Mouse (Mus musculus): ENCODE measurements around the gene Wipf2. TPM values are rescaled to one million over a fixed set of nuclear protein-coding genes. Genes with fewer than 3 reads are reported as not detected.
"Not testable (repeated sequence)": the region's sequence is repeated elsewhere in the genome, so short reads cannot be mapped to it uniquely, and the experiment has no call there.

The Wipf2 gene
- 6.5 and 6.7 TPM in 2 replicates for polyA plus RNA-seq (2014; fragmentation: Nextera tagmentation; extraction: Ambion mirVana)

- 7% methylated on average over 41 of the region's 41 CpGs for WGBS
- Histone ChIP-seq H3K4me2 (replicated peaks; ENCODE audit: low read depth, low read length) (peak within 1 kb of the TSS; percentile 75), H3K27ac (ENCODE audit: low read depth, low read length) (peak within 1 kb of the TSS; percentile 93), H3K9me3 (ENCODE audit: control insufficient read depth, low read length) (no peaks in the 10 kb centered on the region), H3K27me3 (ENCODE audit: control insufficient read depth, insufficient read depth, low read length) (no peaks in the 10 kb centered on the region), H3K4me1 (ENCODE audit: control insufficient read depth, insufficient read depth, low read length) (peaks cover 9% of the 10 kb centered on the region; the same call in 1 of the 2 replicates), H3K36me3 (ENCODE audit: control insufficient read depth, insufficient read depth, low read length) (peaks cover 18% of the 10 kb centered on the region), H3K4me3 (ENCODE audit: low read length) (peak within 1 kb of the TSS; percentile 70), H3K9ac (ENCODE audit: low read depth, low read length) (peak within 1 kb of the TSS; percentile 76)
- peak; percentile 91 for ATAC-seq (ENCODE audit: low FRiP score, low TSS enrichment)
Measured at GRCm38 (mm10) chr11:98863028-98863750, at the start of gene Wipf2. Wipf2 (plus strand) TSS chr11:98863638.

GRCm38 (mm10) chr11:98816706-98817239 lies 46.7 kb upstream of the Wipf2 start:
- H3K27me3 ChIP-seq (ENCODE audit: control insufficient read depth, insufficient read depth, low read length) = no peaks in the 10 kb centered on the region
- H3K4me1 ChIP-seq (ENCODE audit: control insufficient read depth, insufficient read depth, low read length) = no peaks in the 10 kb centered on the region
- no peaks in the 10 kb centered on the region for H3K9me3 ChIP-seq (ENCODE audit: control insufficient read depth, low read length)
- peaks cover 86% of the 10 kb centered on the region for H3K36me3 ChIP-seq (ENCODE audit: control insufficient read depth, insufficient read depth, low read length)
- H3K9ac ChIP-seq (ENCODE audit: low read depth, low read length) = no peak overlapping the region
- no peak overlapping the region for H3K4me3 ChIP-seq (ENCODE audit: low read length)
- H3K4me2 ChIP-seq (replicated peaks; ENCODE audit: low read depth, low read length) = no peak overlapping the region
- ATAC-seq (ENCODE audit: low FRiP score, low TSS enrichment) = no peak
- H3K27ac ChIP-seq (ENCODE audit: low read depth, low read length) = no peak overlapping the region
- WGBS = 92% methylated on average over 1 of the region's 1 CpGs

GRCm38 (mm10) chr11:98820968-98821367 lies 42.5 kb upstream of the Wipf2 start:
- WGBS = 95% methylated on average over 5 of the region's 5 CpGs
- Histone ChIP-seq H3K4me3 (ENCODE audit: low read length) (no peak overlapping the region), H3K4me1 (ENCODE audit: control insufficient read depth, insufficient read depth, low read length) (no peaks in the 10 kb centered on the region), H3K27me3 (ENCODE audit: control insufficient read depth, insufficient read depth, low read length) (no peaks in the 10 kb centered on the region), H3K4me2 (replicated peaks; ENCODE audit: low read depth, low read length) (no peak overlapping the region), H3K9ac (ENCODE audit: low read depth, low read length) (no peak overlapping the region), H3K9me3 (ENCODE audit: control insufficient read depth, low read length) (no peaks in the 10 kb centered on the region), H3K27ac (ENCODE audit: low read depth, low read length) (no peak overlapping the region), H3K36me3 (ENCODE audit: control insufficient read depth, insufficient read depth, low read length) (peaks cover 92% of the 10 kb centered on the region)
- no peak for ATAC-seq (ENCODE audit: low FRiP score, low TSS enrichment)

GRCm38 (mm10) chr11:98826071-98826470 lies 37.4 kb upstream of the Wipf2 start:
- WGBS = 95% methylated on average over 2 of the region's 2 CpGs
- not testable (repeated sequence) for H3K4me2 ChIP-seq (replicated peaks; ENCODE audit: low read depth, low read length); H3K27ac ChIP-seq (ENCODE audit: low read depth, low read length); H3K4me1 ChIP-seq (ENCODE audit: control insufficient read depth, insufficient read depth, low read length); H3K9me3 ChIP-seq (ENCODE audit: control insufficient read depth, low read length); H3K4me3 ChIP-seq (ENCODE audit: low read length); ATAC-seq (ENCODE audit: low FRiP score, low TSS enrichment); H3K9ac ChIP-seq (ENCODE audit: low read depth, low read length); H3K27me3 ChIP-seq (ENCODE audit: control insufficient read depth, insufficient read depth, low read length)
- H3K36me3 ChIP-seq (ENCODE audit: control insufficient read depth, insufficient read depth, low read length) = peaks cover 92% of the 10 kb centered on the region

GRCm38 (mm10) chr11:98827877-98828276 lies 35.6 kb upstream of the Wipf2 start:
- Histone ChIP-seq H3K27ac (ENCODE audit: low read depth, low read length) (no peak overlapping the region), H3K36me3 (ENCODE audit: control insufficient read depth, insufficient read depth, low read length) (peaks cover 92% of the 10 kb centered on the region), H3K27me3 (ENCODE audit: control insufficient read depth, insufficient read depth, low read length) (no peaks in the 10 kb centered on the region), H3K4me1 (ENCODE audit: control insufficient read depth, insufficient read depth, low read length) (no peaks in the 10 kb centered on the region), H3K9me3 (ENCODE audit: control insufficient read depth, low read length) (no peaks in the 10 kb centered on the region), H3K4me3 (ENCODE audit: low read length) (no peak overlapping the region), H3K4me2 (replicated peaks; ENCODE audit: low read depth, low read length) (no peak overlapping the region), H3K9ac (ENCODE audit: low read depth, low read length) (no peak overlapping the region)
- 84% methylated on average over 2 of the region's 2 CpGs for WGBS
- ATAC-seq (ENCODE audit: low FRiP score, low TSS enrichment) = no peak

GRCm38 (mm10) chr11:98829091-98829775 lies 34.2 kb upstream of the Wipf2 start:
- no peaks in the 10 kb centered on the region for H3K27me3 ChIP-seq (ENCODE audit: control insufficient read depth, insufficient read depth, low read length)
- no peak overlapping the region for H3K9ac ChIP-seq (ENCODE audit: low read depth, low read length)
- WGBS = 71% methylated on average over 12 of the region's 12 CpGs
- no peaks in the 10 kb centered on the region for H3K9me3 ChIP-seq (ENCODE audit: control insufficient read depth, low read length)
- no peak overlapping the region for H3K27ac ChIP-seq (ENCODE audit: low read depth, low read length)
- ATAC-seq (ENCODE audit: low FRiP score, low TSS enrichment) = no peak
- H3K4me2 ChIP-seq (replicated peaks; ENCODE audit: low read depth, low read length) = no peak overlapping the region
- H3K4me3 ChIP-seq (ENCODE audit: low read length) = no peak overlapping the region
- H3K4me1 ChIP-seq (ENCODE audit: control insufficient read depth, insufficient read depth, low read length) = no peaks in the 10 kb centered on the region
- H3K36me3 ChIP-seq (ENCODE audit: control insufficient read depth, insufficient read depth, low read length) = peaks cover 92% of the 10 kb centered on the region

- Histone ChIP-seq H3K4me1 (ENCODE audit: control insufficient read depth, insufficient read depth, low read length) (no peaks in the 10 kb centered on the region), H3K4me3 (ENCODE audit: low read length) (no peak overlapping the region), H3K4me2 (replicated peaks; ENCODE audit: low read depth, low read length) (no peak overlapping the region), H3K27ac (ENCODE audit: low read depth, low read length) (no peak overlapping the region), H3K27me3 (ENCODE audit: control insufficient read depth, insufficient read depth, low read length) (no peaks in the 10 kb centered on the region), H3K36me3 (ENCODE audit: control insufficient read depth, insufficient read depth, low read length) (peaks cover 87% of the 10 kb centered on the region), H3K9me3 (ENCODE audit: control insufficient read depth, low read length) (no peaks in the 10 kb centered on the region), H3K9ac (ENCODE audit: low read depth, low read length) (no peak overlapping the region)
- 63% methylated on average over 4 of the region's 4 CpGs for WGBS
- ATAC-seq (ENCODE audit: low FRiP score, low TSS enrichment) = no peak
Measured at GRCm38 (mm10) chr11:98829875-98830274, 33.6 kb upstream of the Wipf2 start.

- 57% methylated on average over 5 of the region's 5 CpGs for WGBS
- Histone ChIP-seq H3K36me3 (ENCODE audit: control insufficient read depth, insufficient read depth, low read length) (peaks cover 38% of the 10 kb centered on the region), H3K9ac (ENCODE audit: low read depth, low read length) (no peak overlapping the region), H3K9me3 (ENCODE audit: control insufficient read depth, low read length) (no peaks in the 10 kb centered on the region), H3K27ac (ENCODE audit: low read depth, low read length) (no peak overlapping the region), H3K27me3 (ENCODE audit: control insufficient read depth, insufficient read depth, low read length) (no peaks in the 10 kb centered on the region), H3K4me1 (ENCODE audit: control insufficient read depth, insufficient read depth, low read length) (peaks cover 20% of the 10 kb centered on the region), H3K4me3 (ENCODE audit: low read length) (no peak overlapping the region), H3K4me2 (replicated peaks; ENCODE audit: low read depth, low read length) (no peak overlapping the region)
- no peak for ATAC-seq (ENCODE audit: low FRiP score, low TSS enrichment)
Measured at GRCm38 (mm10) chr11:98835296-98835695, 28.1 kb upstream of the Wipf2 start.

GRCm38 (mm10) chr11:98835725-98836124 lies 27.7 kb upstream of the Wipf2 start:
- Histone ChIP-seq H3K9me3 (ENCODE audit: control insufficient read depth, low read length) (no peaks in the 10 kb centered on the region), H3K27me3 (ENCODE audit: control insufficient read depth, insufficient read depth, low read length) (no peaks in the 10 kb centered on the region), H3K4me1 (ENCODE audit: control insufficient read depth, insufficient read depth, low read length) (peaks cover 20% of the 10 kb centered on the region), H3K36me3 (ENCODE audit: control insufficient read depth, insufficient read depth, low read length) (peaks cover 35% of the 10 kb centered on the region), H3K4me3 (ENCODE audit: low read length) (no peak overlapping the region), H3K9ac (ENCODE audit: low read depth, low read length) (no peak overlapping the region), H3K27ac (ENCODE audit: low read depth, low read length) (no peak overlapping the region), H3K4me2 (replicated peaks; ENCODE audit: low read depth, low read length) (no peak overlapping the region)
- ATAC-seq (ENCODE audit: low FRiP score, low TSS enrichment) = no peak
- 62% methylated on average over 3 of the region's 3 CpGs for WGBS

Measured in kidney, embryonic 14.5 days (tissue).